Mouse (Mus musculus): ENCODE measurements around the gene Olfr98. TPM values are rescaled to one million over a fixed set of nuclear protein-coding genes. Genes with fewer than 3 reads are reported as not detected.
"Not testable (repeated sequence)": the region's sequence is repeated elsewhere in the genome, so short reads cannot be mapped to it uniquely, and the experiment has no call there.

Gene Olfr98
- polyA plus RNA-seq, 1 experiment, result not detected

GRCm38 (mm10) chr17:37246715-37247114, 16.8 kb downstream of the Olfr98 start:
- peak; percentile 37 for DNase-seq (ENCODE audit: low read depth)
- TF ChIP-seq POLR2A (IDR thresholded peaks at IDR 0.05; ENCODE audit: borderline replicate concordance, extremely low read depth, insufficient read depth, insufficient read length, poor library complexity, severe bottlenecking) (no peak), CTCF (IDR thresholded peaks at IDR 0.05; ENCODE audit: borderline replicate concordance, extremely low read depth, insufficient read depth, insufficient read length) (no peak)

GRCm38 (mm10) chr17:37242198-37242597, 21.4 kb downstream of the Olfr98 start:
- DNase-seq (ENCODE audit: low read depth), result no peak
- TF ChIP-seq POLR2A (IDR thresholded peaks at IDR 0.05; ENCODE audit: borderline replicate concordance, extremely low read depth, insufficient read depth, insufficient read length, poor library complexity, severe bottlenecking) (no peak), CTCF (IDR thresholded peaks at IDR 0.05; ENCODE audit: borderline replicate concordance, extremely low read depth, insufficient read depth, insufficient read length) (no peak)

DNA sequence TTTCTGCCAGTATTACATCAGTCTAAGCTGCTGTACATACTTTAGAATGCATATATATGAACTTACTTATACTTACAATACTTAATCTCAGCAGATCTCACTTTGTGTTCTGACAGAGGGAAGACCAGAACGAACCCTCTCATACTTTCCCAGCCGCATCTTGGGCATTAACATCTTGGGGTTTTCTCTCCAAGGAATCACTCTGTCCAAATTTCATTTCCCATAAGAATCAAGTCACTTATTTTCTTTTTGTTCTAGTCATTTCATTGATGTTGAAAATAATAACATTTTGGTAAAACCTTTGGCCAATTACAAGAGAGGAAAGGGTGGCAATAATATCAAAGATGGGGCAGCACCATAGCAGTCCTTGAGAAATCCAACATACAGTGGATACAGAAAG, 26.3 kb downstream of the Olfr98 start, which contains the start of gene Olfr97:
TSS of gene Olfr97 (minus strand) at position 101 of the 400 bp plus-strand sequence.
- not testable (repeated sequence) for DNase-seq (ENCODE audit: low read depth)

- DNase-seq (ENCODE audit: low read depth), result no peak
- TF ChIP-seq POLR2A (IDR thresholded peaks at IDR 0.05; ENCODE audit: borderline replicate concordance, extremely low read depth, insufficient read depth, insufficient read length, poor library complexity, severe bottlenecking) (no peak), CTCF (IDR thresholded peaks at IDR 0.05; ENCODE audit: borderline replicate concordance, extremely low read depth, insufficient read depth, insufficient read length) (peak; percentile 6; the same call in 1 of the 2 replicates)
These were observed 41.7 kb downstream of the Olfr98 start for GRCm38 (mm10) chr17:37221879-37222278.

- no peak for DNase-seq (ENCODE audit: low read depth)
- no peak for TF ChIP-seq CTCF (IDR thresholded peaks at IDR 0.05; ENCODE audit: borderline replicate concordance, extremely low read depth, insufficient read depth, insufficient read length)
- TF ChIP-seq POLR2A (IDR thresholded peaks at IDR 0.05; ENCODE audit: borderline replicate concordance, extremely low read depth, insufficient read depth, insufficient read length, poor library complexity, severe bottlenecking), result no peak
These were observed 43.7 kb downstream of the Olfr98 start, which contains the start of gene Olfr96 for GRCm38 (mm10) chr17:37219846-37220245. TSS of gene Olfr96 (plus strand) at chr17:37220146.

GRCm38 (mm10) chr17:37218486-37218885, 45.1 kb downstream of the Olfr98 start:
- DNase-seq (ENCODE audit: low read depth), result no peak
- TF ChIP-seq POLR2A (IDR thresholded peaks at IDR 0.05; ENCODE audit: borderline replicate concordance, extremely low read depth, insufficient read depth, insufficient read length, poor library complexity, severe bottlenecking) (no peak), CTCF (IDR thresholded peaks at IDR 0.05; ENCODE audit: borderline replicate concordance, extremely low read depth, insufficient read depth, insufficient read length) (no peak)

DNA sequence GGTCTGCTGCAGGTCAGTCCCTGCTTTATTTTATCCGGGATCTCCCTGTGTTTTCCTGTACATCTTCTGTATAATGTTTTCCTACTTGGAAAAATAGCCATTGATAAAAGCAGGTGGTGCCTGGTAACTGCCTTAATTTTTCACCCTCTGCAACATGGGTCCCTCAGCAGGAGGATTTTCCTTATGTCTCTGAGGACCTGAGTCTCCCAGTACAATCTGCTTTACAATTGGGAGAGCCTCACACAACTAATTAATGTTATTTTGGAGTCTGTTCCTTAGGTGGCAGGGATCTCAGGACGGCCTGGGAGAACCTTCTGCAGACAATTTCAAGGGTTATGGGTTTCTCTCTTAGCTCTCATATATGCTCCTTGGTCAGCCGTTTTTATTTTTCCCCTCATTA, 50.5 kb downstream of the Olfr98 start, which contains the start of gene Olfr95:
TSS of gene Olfr95 (minus strand) at position 101 of the 400 bp plus-strand sequence.
- DNase-seq (ENCODE audit: low read depth), result no peak
- no peak for TF ChIP-seq POLR2A (IDR thresholded peaks at IDR 0.05; ENCODE audit: borderline replicate concordance, extremely low read depth, insufficient read depth, insufficient read length, poor library complexity, severe bottlenecking)
- TF ChIP-seq CTCF (IDR thresholded peaks at IDR 0.05; ENCODE audit: borderline replicate concordance, extremely low read depth, insufficient read depth, insufficient read length), result no peak

Other genes starting within 250 kb of the Olfr98 start
- not detected in 2 replicates for gene Mog, start 240.4 kb downstream of the Olfr98 start, polyA plus RNA-seq (2012; rRNA removed)
- 238 and 282 TPM in 2 replicates for gene Gabbr1, start 217.8 kb downstream of the Olfr98 start, polyA plus RNA-seq (2012; rRNA removed)
- gene Olfr90, start 175.2 kb downstream of the Olfr98 start, polyA plus RNA-seq (2012; rRNA removed), result not detected in 2 replicates
- gene Olfr91, start 165.5 kb downstream of the Olfr98 start, polyA plus RNA-seq (2012; rRNA removed), result not detected in 2 replicates
- gene Olfr92, start 143.7 kb downstream of the Olfr98 start, polyA plus RNA-seq (2012; rRNA removed), result not detected in 2 replicates
- gene Olfr93, start 102.3 kb downstream of the Olfr98 start, polyA plus RNA-seq (2012; rRNA removed), result not detected in 2 replicates
- gene Ubd, start 69.9 kb downstream of the Olfr98 start, polyA plus RNA-seq (2012; rRNA removed), result not detected in 2 replicates
- not detected in 2 replicates for gene Olfr94, start 62.8 kb downstream of the Olfr98 start, polyA plus RNA-seq (2012; rRNA removed)
- 0.03 and 0.05 TPM in 2 replicates for gene Olfr95, start 50.6 kb downstream of the Olfr98 start, polyA plus RNA-seq (2012; rRNA removed)
- gene Olfr96, start 43.6 kb downstream of the Olfr98 start, polyA plus RNA-seq (2012; rRNA removed), result not detected in 2 replicates
- gene Olfr97, start 26.4 kb downstream of the Olfr98 start, polyA plus RNA-seq (2012; rRNA removed), result not detected in 2 replicates
- gene H2-M3, start 6.5 kb upstream of the Olfr98 start, polyA plus RNA-seq (2012; rRNA removed), result 0.42 and 0.68 TPM in 2 replicates
- not detected in 2 replicates for gene Olfr99, start 19.7 kb upstream of the Olfr98 start, polyA plus RNA-seq (2012; rRNA removed)
- not detected in 2 replicates for gene Olfr101, start 40.6 kb upstream of the Olfr98 start, polyA plus RNA-seq (2012; rRNA removed)
- not detected in 2 replicates for gene Olfr102, start 53.3 kb upstream of the Olfr98 start, polyA plus RNA-seq (2012; rRNA removed)
- not detected in 2 replicates for gene Olfr103, start 75.9 kb upstream of the Olfr98 start, polyA plus RNA-seq (2012; rRNA removed)
- gene Olfr104-ps, start 95.8 kb upstream of the Olfr98 start, polyA plus RNA-seq (2012; rRNA removed), result not detected in 2 replicates
- gene Olfr105-ps, start 115.3 kb upstream of the Olfr98 start, polyA plus RNA-seq (2012; rRNA removed), result not detected in 2 replicates
- not detected in 2 replicates for gene Olfr106-ps, start 126.6 kb upstream of the Olfr98 start, polyA plus RNA-seq (2012; rRNA removed)
- not detected in 2 replicates for gene Olfr107, start 135.5 kb upstream of the Olfr98 start, polyA plus RNA-seq (2012; rRNA removed)
- not detected in 2 replicates for gene Olfr108, start 181.7 kb upstream of the Olfr98 start, polyA plus RNA-seq (2012; rRNA removed)
- gene Olfr109, start 195.2 kb upstream of the Olfr98 start, polyA plus RNA-seq (2012; rRNA removed), result not detected in 2 replicates
- not detected in 2 replicates for gene H2-M2, start 219.8 kb upstream of the Olfr98 start, polyA plus RNA-seq (2012; rRNA removed)
- not detected in 2 replicates for gene Olfr110, start 228.7 kb upstream of the Olfr98 start, polyA plus RNA-seq (2012; rRNA removed)
- gene Olfr111, start 244.3 kb upstream of the Olfr98 start, polyA plus RNA-seq (2012; rRNA removed), result 0.04 and 0.08 TPM in 2 replicates

Measured in brain, embryonic 14.5 days (tissue).